Mouse (Mus musculus) brain, embryonic 14.5 days (tissue): ENCODE results near the gene Gm14124.
"Not testable (repeated sequence)": the region's sequence is repeated elsewhere in the genome, so short reads cannot be mapped to it uniquely, and the experiment has no call there.

ENCODE experiments used
- CTCF ChIP-seq: fragments of 200-500 bp; IDR thresholded peaks from 2 replicates; pipeline ENCODE4 v1.5.1; 2012; ENCODE audit warnings: inconsistent platforms, mild to moderate bottlenecking, moderate library complexity, borderline replicate concordance; ENCODE audit not compliant: insufficient read depth, insufficient read length; ENCODE audit errors: extremely low read depth
- POLR2A ChIP-seq: fragments of 200-500 bp; IDR thresholded peaks from 2 replicates; pipeline ENCODE4 v1.6.1; 2012; ENCODE audit warnings: mild to moderate bottlenecking, inconsistent platforms, borderline replicate concordance; ENCODE audit not compliant: poor library complexity, insufficient read depth, insufficient read length, severe bottlenecking; ENCODE audit errors: extremely low read depth

DNA sequence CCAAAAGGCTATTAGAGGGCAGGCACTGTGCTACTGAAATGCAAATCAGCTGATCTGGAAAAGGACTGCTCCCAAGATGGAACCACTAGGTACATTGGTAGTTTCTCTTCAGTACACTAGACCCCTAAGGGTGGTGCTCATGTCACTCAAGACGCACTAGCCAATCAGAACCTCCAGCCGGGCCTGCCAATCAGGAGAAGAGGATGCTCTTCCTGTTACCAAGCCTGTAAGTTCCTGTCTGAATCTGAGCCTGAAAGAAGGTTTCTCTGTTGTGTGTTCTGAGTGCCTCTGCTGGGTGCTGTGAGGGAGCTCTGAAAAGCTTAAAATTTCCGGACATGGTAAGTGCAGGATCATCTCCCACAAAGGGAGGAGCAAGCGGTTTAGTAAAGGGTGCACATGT is at the start of gene Gm14124:
- not testable (repeated sequence) for TF ChIP-seq POLR2A, CTCF
